Mouse (Mus musculus): ENCODE results near the gene Uroc1. TPM values are rescaled to one million over a fixed set of nuclear protein-coding genes. Genes with fewer than 3 reads are reported as not detected.

The Uroc1 gene
- polyA plus RNA-seq, 1 experiment: not detected

- peaks cover 10% of the 10 kb centered on the region; the same call in 1 of the 2 replicates for H3K4me1 ChIP-seq (ENCODE audit: control insufficient read depth, insufficient read depth, insufficient read length, low read length)
- H3K27ac ChIP-seq (replicated peaks; ENCODE audit: low read depth, low read length): no peak overlapping the region
- H3K4me3 ChIP-seq (ENCODE audit: insufficient read depth, low read depth, low read length): no peak overlapping the region
Measured at GRCm38 (mm10) chr6:90374647-90375046, 41.6 kb downstream of the Uroc1 start.

- no peak overlapping the region for H3K27ac ChIP-seq (replicated peaks; ENCODE audit: low read depth, low read length)
- no peaks in the 10 kb centered on the region for H3K4me1 ChIP-seq (ENCODE audit: control insufficient read depth, insufficient read depth, insufficient read length, low read length)
- H3K4me3 ChIP-seq (ENCODE audit: insufficient read depth, low read depth, low read length): no peak overlapping the region
Measured at GRCm38 (mm10) chr6:90377708-90378107, 44.6 kb downstream of the Uroc1 start.

DNA sequence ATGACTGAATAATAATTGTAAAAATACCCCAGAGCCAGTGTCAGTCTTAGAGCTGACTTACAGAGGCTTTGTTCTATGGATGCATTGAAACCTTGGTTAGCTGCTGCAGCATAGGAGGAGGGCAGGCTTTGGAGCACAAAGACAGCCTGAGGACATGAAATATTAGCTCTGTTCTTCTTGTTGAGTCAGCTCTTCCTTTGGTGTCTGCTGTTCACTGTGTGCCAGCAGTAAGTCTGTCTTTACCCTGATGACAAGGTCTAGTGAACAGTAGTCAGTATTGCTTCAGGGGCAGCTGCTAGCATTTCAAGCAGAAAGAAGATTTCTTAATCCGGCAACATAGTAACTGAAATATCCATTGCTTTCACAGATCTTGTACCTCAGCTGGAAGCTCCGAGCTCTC lies 48.4 kb downstream of the Uroc1 start:
- H3K4me1 ChIP-seq (ENCODE audit: control insufficient read depth, insufficient read depth, insufficient read length, low read length): no peaks in the 10 kb centered on the region
- H3K27ac ChIP-seq (replicated peaks; ENCODE audit: low read depth, low read length): no peak overlapping the region
- no peak overlapping the region for H3K4me3 ChIP-seq (ENCODE audit: insufficient read depth, low read depth, low read length)

DNA sequence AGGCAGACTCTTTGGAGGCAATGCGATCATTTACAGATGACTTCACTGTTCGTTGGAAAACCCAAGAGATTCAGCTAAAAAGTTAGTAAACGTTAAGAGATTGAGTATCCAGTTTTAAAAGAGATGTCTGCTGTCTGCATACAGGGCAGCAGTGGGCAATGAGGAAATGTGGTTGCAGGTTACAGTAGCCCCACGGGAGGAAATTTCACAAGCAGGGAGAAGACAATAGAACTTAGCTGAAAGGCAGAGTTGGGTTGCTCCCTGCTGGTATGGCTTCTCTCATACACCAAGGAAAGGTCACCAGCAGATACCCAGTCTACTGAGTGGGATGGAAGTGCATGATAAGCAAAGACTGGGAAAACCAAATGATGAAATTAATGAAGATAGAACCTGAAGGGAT lies 57.5 kb downstream of the Uroc1 start:
- no peak overlapping the region for H3K27ac ChIP-seq (replicated peaks; ENCODE audit: low read depth, low read length)
- H3K4me1 ChIP-seq (ENCODE audit: control insufficient read depth, insufficient read depth, insufficient read length, low read length): no peaks in the 10 kb centered on the region
- no peak overlapping the region for H3K4me3 ChIP-seq (ENCODE audit: insufficient read depth, low read depth, low read length)

DNA sequence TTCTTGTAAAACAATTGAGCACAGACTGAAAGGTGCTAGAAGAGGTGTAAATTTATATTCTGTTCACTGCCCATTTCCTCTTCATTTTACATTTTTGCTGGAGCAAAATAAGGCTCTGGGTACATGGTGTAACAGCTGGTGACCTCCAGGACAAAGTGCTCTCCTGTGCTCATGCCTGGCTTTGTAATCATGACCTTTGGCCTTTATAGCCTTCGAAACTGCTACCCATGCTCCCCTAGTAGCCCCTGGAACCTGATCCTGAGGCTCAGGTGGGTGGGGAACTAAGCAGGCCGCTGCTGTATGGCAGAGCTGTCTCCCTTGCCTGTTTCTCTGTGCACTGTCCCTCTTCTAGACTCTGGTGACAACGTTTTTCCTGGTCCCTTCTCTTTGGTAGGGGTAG lies 60.9 kb downstream of the Uroc1 start:
- H3K27ac ChIP-seq (replicated peaks; ENCODE audit: low read depth, low read length): no peak overlapping the region
- H3K4me1 ChIP-seq (ENCODE audit: control insufficient read depth, insufficient read depth, insufficient read length, low read length): no peaks in the 10 kb centered on the region

DNA sequence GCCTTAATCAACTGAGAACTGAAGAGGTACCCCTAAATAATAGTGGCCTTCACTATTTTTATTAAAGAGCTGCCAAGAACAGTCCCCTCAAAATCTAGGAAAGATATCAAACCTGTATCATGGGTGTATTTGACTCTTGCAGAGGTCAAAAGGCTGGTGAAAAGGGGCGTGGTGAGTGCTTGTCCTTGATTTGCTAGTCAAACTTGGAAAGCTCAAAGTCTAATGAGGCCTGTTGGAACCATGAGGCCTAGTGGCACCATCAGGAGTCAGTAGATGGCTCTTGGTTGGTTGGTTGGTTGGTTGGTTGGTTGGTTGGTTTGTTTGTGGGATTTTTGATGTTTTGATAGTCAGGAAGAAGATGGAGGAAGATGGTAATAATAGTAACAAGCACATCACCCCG lies 62.7 kb downstream of the Uroc1 start:
- no peaks in the 10 kb centered on the region for H3K4me1 ChIP-seq (ENCODE audit: control insufficient read depth, insufficient read depth, insufficient read length, low read length)
- no peak overlapping the region for H3K4me3 ChIP-seq (ENCODE audit: insufficient read depth, low read depth, low read length)
- H3K27ac ChIP-seq (replicated peaks; ENCODE audit: low read depth, low read length): no peak overlapping the region

More for the DNA sequence above, 60.9 kb downstream of the Uroc1 start:
- H3K4me3 ChIP-seq (ENCODE audit: insufficient read depth, low read depth, low read length): no peak overlapping the region

DNA sequence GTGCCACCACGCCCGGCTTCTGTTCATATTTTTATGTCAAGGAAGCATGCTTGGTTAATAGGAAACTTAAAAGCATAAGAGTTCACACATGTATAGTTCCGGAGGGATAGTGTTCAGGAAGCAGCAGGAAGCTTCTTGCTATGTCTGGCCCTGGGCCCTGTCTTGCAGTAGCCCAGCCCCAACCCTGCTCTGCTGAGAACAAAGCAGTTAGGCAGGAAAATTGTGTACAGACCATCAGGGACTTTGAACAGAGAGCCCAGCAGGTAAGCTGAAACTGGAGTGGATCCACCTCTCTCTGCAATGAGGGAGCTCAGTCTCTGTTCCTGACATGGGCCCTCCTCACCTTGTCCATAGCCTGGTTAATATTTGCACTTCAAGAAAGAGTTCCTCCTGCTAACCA lies 64.2 kb downstream of the Uroc1 start:
- Histone ChIP-seq H3K27ac (replicated peaks; ENCODE audit: low read depth, low read length) (no peak overlapping the region), H3K4me1 (ENCODE audit: control insufficient read depth, insufficient read depth, insufficient read length, low read length) (no peaks in the 10 kb centered on the region), H3K4me3 (ENCODE audit: insufficient read depth, low read depth, low read length) (no peak overlapping the region)

GRCm38 (mm10) chr6:90408632-90409031 lies 75.5 kb downstream of the Uroc1 start:
- Histone ChIP-seq H3K4me1 (ENCODE audit: control insufficient read depth, insufficient read depth, insufficient read length, low read length) (no peaks in the 10 kb centered on the region), H3K4me3 (ENCODE audit: insufficient read depth, low read depth, low read length) (no peak overlapping the region), H3K27ac (replicated peaks; ENCODE audit: low read depth, low read length) (no peak overlapping the region)

- Histone ChIP-seq H3K4me3 (ENCODE audit: insufficient read depth, low read depth, low read length) (no peak overlapping the region), H3K27ac (replicated peaks; ENCODE audit: low read depth, low read length) (no peak overlapping the region), H3K4me1 (ENCODE audit: control insufficient read depth, insufficient read depth, insufficient read length, low read length) (no peaks in the 10 kb centered on the region)
Measured at GRCm38 (mm10) chr6:90410972-90411371, 77.9 kb downstream of the Uroc1 start.

DNA sequence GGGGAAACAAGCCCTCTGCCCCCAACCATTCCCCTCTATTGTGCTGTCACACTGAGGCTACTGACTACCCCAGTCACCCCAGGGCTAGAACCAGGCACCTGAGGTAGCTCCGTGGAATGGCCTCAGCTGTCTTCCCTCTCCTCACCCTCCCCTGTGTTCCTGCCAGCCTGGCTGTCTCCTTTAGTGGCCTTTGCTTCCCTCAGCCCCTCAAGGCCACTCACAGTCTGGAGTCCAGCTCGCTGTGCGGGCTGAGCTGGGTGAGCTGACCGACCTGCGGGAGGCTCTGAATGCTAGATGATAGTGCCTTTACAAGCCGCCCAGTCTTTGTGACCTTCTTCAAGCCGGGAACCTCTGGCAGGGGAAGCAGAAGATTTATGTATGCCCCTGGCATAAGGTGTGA lies 78.8 kb downstream of the Uroc1 start:
- Histone ChIP-seq H3K4me3 (ENCODE audit: insufficient read depth, low read depth, low read length) (no peak overlapping the region), H3K27ac (replicated peaks; ENCODE audit: low read depth, low read length) (no peak overlapping the region), H3K4me1 (ENCODE audit: control insufficient read depth, insufficient read depth, insufficient read length, low read length) (no peaks in the 10 kb centered on the region)

Other genes with a start within 250 kb of the Uroc1 start
- gene Vmn1r50, start 231.9 kb upstream of the Uroc1 start, polyA plus RNA-seq (2012; ENCODE audit: insufficient read depth, insufficient read length, missing spikeins): not detected in 2 replicates
- gene Vmn1r51, start 210.7 kb upstream of the Uroc1 start, polyA plus RNA-seq (2012; ENCODE audit: insufficient read depth, insufficient read length, missing spikeins): not detected in 2 replicates
- gene Vmn1r52, start 158.5 kb upstream of the Uroc1 start, polyA plus RNA-seq (2012; ENCODE audit: insufficient read depth, insufficient read length, missing spikeins): not detected in 2 replicates
- gene V1ra8, start 130.5 kb upstream of the Uroc1 start, polyA plus RNA-seq (2012; ENCODE audit: insufficient read depth, insufficient read length, missing spikeins): not detected in 2 replicates
- not detected in 2 replicates for gene Vmn1r53, start 108.8 kb upstream of the Uroc1 start, polyA plus RNA-seq (2012; ENCODE audit: insufficient read depth, insufficient read length, missing spikeins)
- not detected in 2 replicates for gene Vmn1r54, start 87.0 kb upstream of the Uroc1 start, polyA plus RNA-seq (2012; ENCODE audit: insufficient read depth, insufficient read length, missing spikeins)
- gene BC048671, start 32.1 kb upstream of the Uroc1 start, polyA plus RNA-seq (2012; ENCODE audit: insufficient read depth, insufficient read length, missing spikeins): not detected in 2 replicates
- not detected in 2 replicates for gene Chst13, start 8.1 kb upstream of the Uroc1 start, polyA plus RNA-seq (2012; ENCODE audit: insufficient read depth, insufficient read length, missing spikeins)
- 5.4 and 5.7 TPM in 2 replicates for gene Zxdc, start 36.2 kb downstream of the Uroc1 start, polyA plus RNA-seq (2012; ENCODE audit: insufficient read depth, insufficient read length, missing spikeins)
- gene Cfap100, start 95.5 kb downstream of the Uroc1 start, polyA plus RNA-seq (2012; ENCODE audit: insufficient read depth, insufficient read length, missing spikeins): 1.6 TPM in 1 of 2 replicates, not detected in the other
- 14.5 and 19.8 TPM in 2 replicates for gene Klf15, start 129.3 kb downstream of the Uroc1 start, polyA plus RNA-seq (2012; ENCODE audit: insufficient read depth, insufficient read length, missing spikeins)
- 46.2 and 52.8 TPM in 2 replicates for gene Aldh1l1, start 153.1 kb downstream of the Uroc1 start, polyA plus RNA-seq (2012; ENCODE audit: insufficient read depth, insufficient read length, missing spikeins)

All from brown adipose tissue, adult 24 weeks (tissue).